ENCODE assay signal across 9 mouse cellular contexts in genomic region chr4:47979579-47980313, GRCm38 (mm10).
DNase-seq lines count a peak whose midpoint lies in the region; ATAC-seq and TF ChIP-seq lines count a peak whose summit lies in the region.
"Had no signal": no experiment of that assay in that cellular context is flagged by ENCODE, and none has a peak within 500 bp of the region (broad histone marks: within the 10 kb centered on the region; RNA-seq: fewer than 3 reads in every experiment).

No protein-coding gene starts in this region.

- no peaks in the 10 kb centered on the region for H3K27me3 ChIP-seq in forebrain, postnatal 0 days (ENCODE audit: insufficient read depth, low read length)
- H3K27me3 ChIP-seq in forebrain, embryonic 16.5 days (replicated peaks; ENCODE audit: control insufficient read depth, insufficient read depth, low read length): no peaks in the 10 kb centered on the region
- H3K27me3 ChIP-seq: hindbrain, embryonic 15.5 days had no signal

- no peak overlapping the region for H3K4me2 ChIP-seq in forebrain, postnatal 0 days (ENCODE audit: low read depth)
- H3K4me2 ChIP-seq in forebrain, embryonic 16.5 days (ENCODE audit: low read length): no peak overlapping the region
- H3K4me2 ChIP-seq: hindbrain, embryonic 15.5 days had no signal

- no peaks in the 10 kb centered on the region for H3K36me3 ChIP-seq in forebrain, postnatal 0 days (ENCODE audit: insufficient read depth)
- H3K36me3 ChIP-seq in forebrain, embryonic 16.5 days (ENCODE audit: control insufficient read depth, insufficient read depth): no peaks in the 10 kb centered on the region
- H3K36me3 ChIP-seq: hindbrain, embryonic 15.5 days had no signal

- H3K9me3 ChIP-seq in forebrain, postnatal 0 days (ENCODE audit: low read length): no peaks in the 10 kb centered on the region
- no peaks in the 10 kb centered on the region for H3K9me3 ChIP-seq in forebrain, embryonic 16.5 days (ENCODE audit: control insufficient read depth, low read length)
- H3K9me3 ChIP-seq: hindbrain, embryonic 15.5 days had no signal

- 54% methylated on average over 13 of the region's 13 CpGs for WGBS in forebrain, postnatal 0 days
- 55% methylated on average over 13 of the region's 13 CpGs for WGBS in forebrain, embryonic 16.5 days

- H3K27ac ChIP-seq in forebrain, postnatal 0 days (ENCODE audit: low read depth, low read length): no peak overlapping the region
- H3K27ac ChIP-seq in forebrain, embryonic 16.5 days (ENCODE audit: low read length): no peak overlapping the region
- H3K27ac ChIP-seq: hindbrain, embryonic 15.5 days had no signal

- peak; percentile 17 for DNase-seq in forebrain, postnatal 0 days
- DNase-seq in right cerebral cortex, postnatal 14 days: peak; percentile 38
- no peak for DNase-seq in right cerebral cortex, adult 18-20 months
- peak; percentile 40 for DNase-seq in heart, adult 8-10 months (ENCODE audit: low spot score)
- peak; percentile 68 to 71 for DNase-seq in lung, postnatal 4 days
- DNase-seq in layer of hippocampus, postnatal 10 days (ENCODE audit: low spot score in 2 of 2): no peak
- no peak for DNase-seq in embryo, embryonic 9.5 days (ENCODE audit: extremely low spot score)

- ATAC-seq in forebrain, postnatal 0 days: no peak
- no peak for ATAC-seq in forebrain, embryonic 16.5 days

- no peak overlapping the region for H3K9ac ChIP-seq in forebrain, postnatal 0 days
- H3K9ac ChIP-seq in forebrain, embryonic 16.5 days (replicated peaks; ENCODE audit: low read depth, low read length): no peak overlapping the region
- H3K9ac ChIP-seq: hindbrain, embryonic 15.5 days had no signal

- TF ChIP-seq CTCF in forebrain, postnatal 0 days (IDR thresholded peaks at IDR 0.05; ENCODE audit: low read depth): no peak

- no peak overlapping the region for H3K4me3 ChIP-seq in forebrain, postnatal 0 days (ENCODE audit: low read depth, low read length)
- no peak overlapping the region for H3K4me3 ChIP-seq in forebrain, embryonic 16.5 days (replicated peaks; ENCODE audit: low read length)
- H3K4me3 ChIP-seq: hindbrain, embryonic 15.5 days had no signal

- no peaks in the 10 kb centered on the region for H3K4me1 ChIP-seq in forebrain, postnatal 0 days (ENCODE audit: insufficient read depth)
- no peaks in the 10 kb centered on the region for H3K4me1 ChIP-seq in forebrain, embryonic 16.5 days (replicated peaks; ENCODE audit: control insufficient read depth, insufficient read depth, low read length)
- H3K4me1 ChIP-seq: hindbrain, embryonic 15.5 days had no signal

Comparison
In these comparisons a context has a peak if more than half of its experiments do, and no peak if none do; other contexts are left out.
1. DNase-seq: peak in forebrain, postnatal 0 days (single experiment), right cerebral cortex, postnatal 14 days (single experiment), heart, adult 8-10 months (single experiment) and lung, postnatal 4 days (2 of 2); none in right cerebral cortex, adult 18-20 months (single experiment), layer of hippocampus, postnatal 10 days (0 of 2) and embryo, embryonic 9.5 days (single experiment).